Mouse (Mus musculus) limb, embryonic 11.5 days (tissue): ENCODE results near the gene Otop2. TPM values are rescaled to one million over a fixed set of nuclear protein-coding genes. Genes with fewer than 3 reads are reported as not detected.

Experiments used
- ATAC-seq: fragments of 200-750 bp; cut with Nextera tagmentation; 2 replicates; pipeline ENCODE4 v1.8.0; 2017; ENCODE audit warnings: low read depth; ENCODE audit not compliant: insufficient number of reproducible peaks, low FRiP score, low TSS enrichment
- DNase-seq: peaks from one replicate; pipeline ENCODE4 v3.0.0-alpha.2; 2015; ENCODE audit warnings: low spot score
- H3K27ac ChIP-seq: fragments of 300-500 bp; sonication (generic); replicated peaks from 2 replicates; pipeline ENCODE4 v1.5.1; 2014; ENCODE audit warnings: low read depth, mild to moderate bottlenecking, low read length
- H3K27me3 ChIP-seq: fragments of 300-500 bp; sonication (generic); 2 replicates; pipeline ENCODE4 v1.6.1; 2014; ENCODE audit warnings: mild to moderate bottlenecking, low read length, mixed read lengths; ENCODE audit not compliant: control insufficient read depth, insufficient read depth
- H3K36me3 ChIP-seq: fragments of 300-500 bp; sonication (generic); 2 replicates; pipeline ENCODE4 v1.6.1; 2014; ENCODE audit warnings: mild to moderate bottlenecking, low read length, moderate library complexity, mixed read lengths; ENCODE audit not compliant: control insufficient read depth, insufficient read depth
- H3K4me1 ChIP-seq: fragments of 300-500 bp; sonication (generic); 2 replicates; pipeline ENCODE4 v1.6.1; 2014; ENCODE audit warnings: low read length, mixed read lengths; ENCODE audit not compliant: control insufficient read depth, insufficient read depth
- H3K4me2 ChIP-seq: fragments of 300-500 bp; sonication (generic); 2 replicates; pipeline ENCODE4 v1.6.1; 2014; ENCODE audit warnings: low read depth, mild to moderate bottlenecking, moderate library complexity; ENCODE audit not compliant: severe bottlenecking
- H3K4me3 ChIP-seq: fragments of 300-500 bp; sonication (generic); 2 replicates; pipeline ENCODE4 v1.5.1; 2014; ENCODE audit warnings: low read depth, low read length
- H3K9ac ChIP-seq: fragments of 300-500 bp; sonication (generic); 2 replicates; pipeline ENCODE4 v1.6.1; 2014; ENCODE audit warnings: mild to moderate bottlenecking, low read length
- H3K9me3 ChIP-seq: fragments of 300-500 bp; sonication (generic); 2 replicates; pipeline ENCODE4 v1.6.1; 2016; ENCODE audit warnings: low read length; ENCODE audit not compliant: control insufficient read depth
- WGBS: fragments of 180-500 bp; shearing (Covaris S2); extraction: QIAGEN DNeasy Blood & Tissue Kit; methylation state at CpG from one replicate; pipeline ENCODE4 v1.1.7; 2014; 5-methylcytosine and 5-hydroxymethylcytosine counted together
- polyA plus RNA-seq: library from polyadenylated mRNA; unstranded; fragments of >200 nt; fragmentation: Nextera tagmentation; extraction: Ambion mirVana; gene quantifications from 2 replicates; pipeline ENCODE4 v1.2.1, GENCODE M21; 2014

The Otop2 gene
- polyA plus RNA-seq, 1 experiment from 2014 or later: not detected

DNA sequence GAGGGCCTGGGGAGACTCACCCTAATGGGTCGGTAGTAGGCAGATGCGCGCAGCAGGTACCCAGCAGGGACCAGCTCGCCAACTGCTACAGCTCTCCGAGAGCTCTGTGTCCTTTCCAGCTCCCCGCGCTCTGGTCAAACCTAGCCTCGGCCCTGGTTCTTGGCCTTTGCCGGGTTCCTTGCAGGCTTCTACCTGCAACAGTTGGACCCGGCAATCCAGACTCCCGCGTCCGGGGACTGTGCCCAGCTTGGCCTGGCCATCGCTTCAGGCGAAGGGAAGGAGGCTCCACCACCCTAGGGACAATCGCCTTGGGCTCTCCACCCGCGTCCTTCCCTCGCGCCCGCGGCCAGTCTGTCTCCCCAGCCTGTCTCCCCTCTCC lies 40.6 kb upstream of the Otop2 start:
- Histone ChIP-seq H3K36me3 (0 out of 2 replicates have a peak, but pooled peaks cover 2% of the 10 kb centered on the region), H3K4me2 (peak overlapping the region; percentile 69), H3K4me1 (peaks cover 2% of the 10 kb centered on the region; the same call in 1 of the 2 replicates), H3K9me3 (no peaks in the 10 kb centered on the region), H3K9ac (no peak overlapping the region), H3K27me3 (peaks cover 66% of the 10 kb centered on the region), H3K27ac (no peak overlapping the region), H3K4me3 (peak overlapping the region; percentile 26)
- WGBS: 1% methylated on average over 22 of the region's 22 CpGs
- ATAC-seq (no peak), DNase-seq (peak; percentile 53)

DNA sequence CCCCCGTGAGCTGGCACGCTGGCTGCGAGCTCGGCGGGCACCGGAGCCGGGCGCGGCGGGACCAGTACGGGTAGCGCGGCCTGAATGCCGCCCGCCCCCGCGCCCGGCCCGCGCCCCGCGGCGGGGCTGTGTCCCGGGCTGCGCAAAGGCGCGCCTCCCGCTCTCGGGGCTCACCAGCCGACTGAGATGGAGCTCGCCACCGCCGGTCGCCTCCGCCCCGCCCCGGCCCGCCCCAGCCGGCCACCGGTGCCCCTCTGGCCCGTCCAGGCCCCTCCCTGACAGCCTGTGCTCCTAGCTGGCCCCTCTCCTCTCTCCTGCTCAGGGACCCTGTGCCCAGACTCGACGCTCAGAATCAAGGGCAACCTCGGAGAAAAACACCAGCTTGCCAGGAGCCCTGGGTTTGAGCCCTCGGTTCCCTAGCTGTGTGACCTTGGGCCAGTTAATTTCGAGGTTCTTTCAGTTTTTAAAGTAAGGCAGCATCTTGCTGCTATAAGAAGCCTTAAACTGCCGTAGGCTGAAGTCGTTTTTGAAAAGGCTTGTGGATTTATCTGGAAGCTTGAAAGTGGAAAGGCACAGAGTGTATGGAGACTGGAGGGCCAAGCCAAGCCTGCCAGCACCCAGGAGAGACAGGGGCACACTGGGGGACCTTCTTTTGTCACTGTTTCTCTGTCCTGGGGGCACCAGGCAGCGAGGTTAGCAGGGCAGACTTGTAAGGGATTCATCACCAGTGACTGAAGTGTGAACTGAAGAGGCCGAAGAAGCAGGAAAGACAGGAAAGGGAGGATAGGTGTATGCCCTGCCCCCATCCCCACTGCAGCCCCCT lies 39.7 kb upstream of the Otop2 start, which contains the start of gene Grin2c:
TSS of gene Grin2c (minus strand) at position 183 of the 823 bp plus-strand sequence.
- Histone ChIP-seq H3K9ac (0 out of 2 replicates have a peak within 1 kb of the TSS, but pooled peaks have one; percentile 30), H3K27ac (no peak within 1 kb of the TSS), H3K27me3 (peaks cover 58% of the 10 kb centered on the region), H3K4me3 (peak within 1 kb of the TSS; percentile 26), H3K4me2 (peak within 1 kb of the TSS; percentile 69), H3K4me1 (peaks cover 2% of the 10 kb centered on the region; the same call in 1 of the 2 replicates), H3K36me3 (0 out of 2 replicates have a peak, but pooled peaks cover 2% of the 10 kb centered on the region), H3K9me3 (no peaks in the 10 kb centered on the region)
- DNase-seq: no peak
- 7% methylated on average over 29 of the region's 50 CpGs for WGBS
- no peak for ATAC-seq

DNA sequence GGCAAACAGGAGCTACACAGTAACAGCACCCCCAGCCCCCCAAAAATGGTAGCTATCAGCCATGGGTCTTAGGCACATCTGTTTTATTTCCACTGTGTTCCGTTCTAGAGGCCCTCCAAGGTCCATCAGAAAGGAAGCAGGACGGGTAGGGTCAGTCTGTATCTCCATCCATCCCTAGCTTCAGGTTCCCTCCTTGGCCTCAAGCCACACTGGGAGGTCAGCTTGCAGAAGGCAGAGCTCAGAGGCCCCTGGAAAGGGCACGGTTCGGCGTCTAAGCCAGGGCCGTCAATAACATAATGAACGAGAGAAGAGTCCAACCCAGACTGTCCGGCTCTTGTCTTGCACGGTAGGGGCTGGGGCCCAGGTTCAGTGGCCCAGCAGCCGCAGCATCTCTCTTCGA lies 39.0 kb upstream of the Otop2 start:
- Histone ChIP-seq H3K4me2 (no peak overlapping the region), H3K4me1 (peaks cover 2% of the 10 kb centered on the region; the same call in 1 of the 2 replicates)
- WGBS: 67% methylated on average over 11 of the region's 11 CpGs

DNA sequence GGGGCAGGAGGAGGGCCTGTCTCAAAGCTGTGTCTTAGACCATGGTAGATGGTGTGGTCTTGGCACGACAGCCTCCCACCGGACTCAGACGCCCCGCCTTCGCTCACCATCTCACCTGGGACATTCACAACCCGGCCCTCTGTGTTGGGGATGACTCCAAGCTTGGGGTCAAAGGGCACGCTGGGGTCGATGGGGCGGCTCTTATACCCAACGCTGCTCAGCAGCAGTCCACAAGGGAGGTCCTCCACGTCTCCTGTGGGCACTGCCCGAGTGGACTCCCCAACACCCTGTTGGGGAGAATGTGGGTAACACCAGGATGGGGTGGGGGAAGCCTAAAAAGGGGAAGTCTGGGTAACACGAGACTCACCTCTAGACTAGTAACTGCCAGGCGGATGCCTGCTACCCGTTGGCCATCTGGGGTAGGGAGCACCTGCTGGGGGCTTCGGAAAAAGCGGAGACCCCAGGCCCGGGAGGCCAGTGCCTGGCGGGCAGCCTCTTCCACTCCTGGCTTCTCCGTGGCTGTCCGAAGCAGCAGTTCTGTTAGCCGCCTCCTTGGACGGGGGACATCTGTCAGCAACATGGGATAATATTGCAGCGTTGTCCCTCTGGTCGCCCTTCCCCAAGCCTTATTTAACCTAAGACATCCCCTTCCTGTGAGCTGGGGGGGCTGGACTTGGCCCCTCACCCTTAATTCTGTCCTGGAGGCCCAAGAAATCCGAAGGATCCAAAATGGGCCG lies 37.5 kb upstream of the Otop2 start:
- DNase-seq (no peak), ATAC-seq (no peak)
- WGBS: 92% methylated on average over 27 of the region's 27 CpGs
- Histone ChIP-seq H3K4me3 (no peak overlapping the region), H3K4me2 (no peak overlapping the region), H3K27me3 (peaks cover 42% of the 10 kb centered on the region), H3K9ac (no peak overlapping the region), H3K27ac (no peak overlapping the region), H3K9me3 (no peaks in the 10 kb centered on the region), H3K36me3 (0 out of 2 replicates have a peak, but pooled peaks cover 2% of the 10 kb centered on the region), H3K4me1 (peaks cover 2% of the 10 kb centered on the region; the same call in 1 of the 2 replicates)

More for the DNA sequence above, 39.0 kb upstream of the Otop2 start:
- no peak overlapping the region for H3K4me3 ChIP-seq
- no peak overlapping the region for H3K27ac ChIP-seq
- ATAC-seq (no peak), DNase-seq (no peak)
- H3K27me3 ChIP-seq: peaks cover 52% of the 10 kb centered on the region
- H3K9ac ChIP-seq: no peak overlapping the region
- 0 out of 2 replicates have a peak, but pooled peaks cover 2% of the 10 kb centered on the region for H3K36me3 ChIP-seq
- H3K9me3 ChIP-seq: no peaks in the 10 kb centered on the region

GRCm38 (mm10) chr11:115270148-115270861 lies 36.7 kb upstream of the Otop2 start:
- H3K27me3 ChIP-seq: peaks cover 34% of the 10 kb centered on the region
- H3K9me3 ChIP-seq: no peaks in the 10 kb centered on the region
- H3K36me3 ChIP-seq: 0 out of 2 replicates have a peak, but pooled peaks cover 2% of the 10 kb centered on the region
- H3K4me1 ChIP-seq: peaks cover 2% of the 10 kb centered on the region; the same call in 1 of the 2 replicates
- no peak overlapping the region for H3K27ac ChIP-seq
- ATAC-seq (no peak), DNase-seq (peak; percentile 90)
- no peak overlapping the region for H3K4me2 ChIP-seq
- WGBS: 31% methylated on average over 19 of the region's 19 CpGs
- no peak overlapping the region for H3K4me3 ChIP-seq
- H3K9ac ChIP-seq: no peak overlapping the region

DNA sequence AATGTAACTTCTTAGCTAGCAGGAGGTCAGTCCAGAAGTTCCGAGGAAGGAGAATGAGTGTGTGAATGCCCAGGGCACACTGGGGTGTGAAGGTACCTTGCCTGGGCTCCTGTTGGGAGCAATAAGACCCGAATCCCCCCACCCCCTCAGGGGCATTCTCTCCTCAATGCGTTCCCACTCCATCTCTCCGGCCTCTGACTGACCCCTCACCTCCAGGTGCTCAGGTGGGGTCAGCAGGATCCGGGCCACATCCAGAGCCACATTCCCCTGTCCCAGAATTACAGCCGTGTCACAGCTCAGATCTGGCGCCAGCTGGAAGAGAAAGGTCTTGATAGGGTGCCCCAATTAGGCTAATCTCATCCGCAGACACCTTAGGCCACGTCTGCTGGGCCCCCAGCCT lies 35.9 kb upstream of the Otop2 start:
- H3K9me3 ChIP-seq: no peaks in the 10 kb centered on the region
- DNase-seq: no peak
- 76% methylated on average over 9 of the region's 9 CpGs for WGBS
- H3K4me1 ChIP-seq: peaks cover 5% of the 10 kb centered on the region; the same call in 1 of the 2 replicates
- no peak overlapping the region for H3K4me2 ChIP-seq
- ATAC-seq: no peak
- no peak overlapping the region; the same call in 1 of the 2 replicates for H3K27ac ChIP-seq
- no peak overlapping the region for H3K9ac ChIP-seq
- no peak overlapping the region for H3K4me3 ChIP-seq
- H3K36me3 ChIP-seq: 0 out of 2 replicates have a peak, but pooled peaks cover 2% of the 10 kb centered on the region
- peaks cover 27% of the 10 kb centered on the region for H3K27me3 ChIP-seq

- ATAC-seq: no peak
- H3K27ac ChIP-seq: no peak overlapping the region; the same call in 1 of the 2 replicates
- H3K4me2 ChIP-seq: no peak overlapping the region
- H3K36me3 ChIP-seq: 0 out of 2 replicates have a peak, but pooled peaks cover 2% of the 10 kb centered on the region
- 58% methylated on average over 10 of the region's 10 CpGs for WGBS
- H3K27me3 ChIP-seq: peaks cover 22% of the 10 kb centered on the region
- H3K4me3 ChIP-seq: no peak overlapping the region
- no peak overlapping the region for H3K9ac ChIP-seq
- H3K4me1 ChIP-seq: peaks cover 6% of the 10 kb centered on the region; the same call in 1 of the 2 replicates
- DNase-seq: no peak
- no peaks in the 10 kb centered on the region for H3K9me3 ChIP-seq
Measured at GRCm38 (mm10) chr11:115271481-115271880, 35.5 kb upstream of the Otop2 start.
